Comparison of ENCODE assay signal across 23 mouse cellular contexts in the genomic region with DNA sequence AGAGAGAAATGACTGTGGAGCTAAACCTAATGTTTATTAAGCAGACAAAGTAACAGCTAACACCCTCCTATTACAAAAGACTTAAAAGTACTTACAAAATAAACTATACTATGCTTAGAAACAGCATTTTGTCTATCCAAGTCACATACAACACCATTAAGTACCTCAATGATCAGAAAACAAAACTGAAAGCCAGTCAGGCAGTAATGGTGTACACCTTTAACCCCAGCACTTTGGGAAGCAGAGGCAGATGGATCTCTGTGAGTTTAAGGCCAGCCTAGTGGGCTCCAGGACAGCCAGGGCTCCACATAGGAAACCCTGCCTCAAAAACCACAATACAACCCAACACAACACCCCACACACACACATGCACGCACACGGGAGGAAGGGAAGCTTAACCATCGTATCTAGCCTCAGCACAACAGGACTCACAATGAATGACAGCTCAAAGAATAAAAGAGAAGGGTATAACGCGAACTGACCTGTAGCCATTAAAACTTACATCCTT. TPM values are rescaled to one million over a fixed set of nuclear protein-coding genes. Genes with fewer than 3 reads are reported as not detected.
A peak's percentile ranks its signal among the peaks of the same experiment; 100 is the strongest.
DNase-seq lines count a peak whose midpoint lies in the region; ATAC-seq and TF ChIP-seq lines count a peak whose summit lies in the region.
"Had no signal": no experiment of that assay in that cellular context is flagged by ENCODE, and none has a peak within 500 bp of the region (broad histone marks: within the 10 kb centered on the region; RNA-seq: fewer than 3 reads in every experiment).

No protein-coding gene starts in this region.

- peaks cover 18% of the 10 kb centered on the region for H3K36me3 ChIP-seq in thymus, adult 2 months (ENCODE audit: control insufficient read depth, insufficient read depth, low read length)

- H3K4me1 ChIP-seq in thymus, adult 2 months (replicated peaks; ENCODE audit: control insufficient read depth, insufficient read depth, low read length) = peaks cover 2% of the 10 kb centered on the region
- H3K4me1 ChIP-seq: limb, embryonic 12.5 days; stomach, embryonic 15.5 days had no signal

- no peak for TF ChIP-seq POLR2A in thymus, adult 2 months (IDR thresholded peaks at IDR 0.05; ENCODE audit: control insufficient read depth, extremely low read depth, insufficient read depth, low read length, poor library complexity)

- intact Hi-C loops in left cerebral cortex, postnatal 4 days (cut with DNase I) = no loop called here

- H3K27me3 ChIP-seq in thymus, adult 2 months (ENCODE audit: control insufficient read depth, insufficient read depth, low read length) = no peaks in the 10 kb centered on the region
- H3K27me3 ChIP-seq: heart, embryonic 13.5 days; hindbrain, embryonic 13.5 days; limb, embryonic 12.5 days; liver, embryonic 15.5 days; midbrain, embryonic 12.5 days; Patski; stomach, embryonic 15.5 days had no signal

- DNase-seq in thymus, adult 2 months = no peak
- no peak for DNase-seq in thymus, postnatal 4 days
- no peak for DNase-seq in cerebellum, adult 11-12 months
- no peak for DNase-seq in left cerebral cortex, postnatal 4 days
- no peak for DNase-seq in kidney, adult 9 months
- DNase-seq: adrenal gland, adult 8-10 months; cerebellum, adult 8-10 months; cerebellum, postnatal 36 days; kidney, adult 2 months; kidney, postnatal 10 days; lung, postnatal 10 days; right cerebral cortex, postnatal 14 days; thymus, postnatal 36 days had no signal

- H3K27ac ChIP-seq in thymus, adult 2 months (ENCODE audit: control insufficient read depth, insufficient read depth, low read length) = peak overlapping the region; percentile 15; the same call in 1 of the 2 replicates
- H3K27ac ChIP-seq: heart, embryonic 13.5 days; hindbrain, embryonic 13.5 days; limb, embryonic 12.5 days; liver, embryonic 15.5 days; midbrain, embryonic 12.5 days; stomach, embryonic 15.5 days had no signal

- 49% methylated on average over 5 of the region's 5 CpGs for WGBS in thymus, adult 2 months

- peak; percentile 47 for ATAC-seq in activated CD4-positive, CD25-positive, alpha-beta regulatory T cell, adult 4 months
- ATAC-seq in megakaryocyte, adult 5-6 weeks (ENCODE audit: poor library complexity, severe bottlenecking) = 0 out of 2 replicates have a peak, but pooled peaks have one; percentile 21
- ATAC-seq: forebrain, embryonic 14.5 days; Patski had no signal

- no peak for TF ChIP-seq CTCF in thymus, adult 2 months (IDR thresholded peaks at IDR 0.05; ENCODE audit: borderline replicate concordance, control insufficient read depth, extremely low read depth, insufficient read depth, low read length, poor library complexity)

- no peak overlapping the region for H3K4me3 ChIP-seq in thymus, adult 2 months (ENCODE audit: control insufficient read depth, insufficient read depth, low read length)
- H3K4me3 ChIP-seq: heart, embryonic 13.5 days; hindbrain, embryonic 13.5 days; limb, embryonic 12.5 days; liver, embryonic 15.5 days; midbrain, embryonic 12.5 days; stomach, embryonic 15.5 days had no signal

RNA-seq across cellular contexts. Expression of a gene that starts 8.8 kb away (rescaled TPM):
- polyA plus RNA-seq in thymus, adult 2 months (2012; rRNA removed) = 164 and 182 TPM in 2 replicates
- polyA plus RNA-seq in activated CD4-positive, CD25-positive, alpha-beta regulatory T cell, adult 4 months (2017; shearing (Covaris generic)) = 10 to 100 TPM; 49.3 to 55.8 TPM
- 63.5 and 86.7 TPM in 2 replicates for total RNA-seq in megakaryocyte, adult 5-6 weeks (2015)
- total RNA-seq in megakaryocyte, adult 5-6 weeks (2017) = 52.0 and 57.3 TPM in 2 replicates
- 10 to 100 TPM; 87.6 to 88.3 TPM for total RNA-seq in left cerebral cortex, postnatal 4 days (2021)

RNA-seq across cellular contexts. Expression of a gene that starts 49.6 kb away (rescaled TPM):
- 16.0 and 24.9 TPM in 2 replicates for polyA plus RNA-seq in thymus, adult 2 months (2012; rRNA removed)
- 1 to 10 TPM; 4.8 to 6.4 TPM for polyA plus RNA-seq in activated CD4-positive, CD25-positive, alpha-beta regulatory T cell, adult 4 months (2017; shearing (Covaris generic))
- 13.9 and 23.6 TPM in 2 replicates for total RNA-seq in megakaryocyte, adult 5-6 weeks (2015)
- total RNA-seq in megakaryocyte, adult 5-6 weeks (2017) = 9.8 and 14.8 TPM in 2 replicates
- total RNA-seq in left cerebral cortex, postnatal 4 days (2021) = 10 to 100 TPM; 71.4 to 75.7 TPM
